Mouse (Mus musculus): Measurements from ENCODE around the gene Mgll. TPM values are rescaled to one million over a fixed set of nuclear protein-coding genes. Genes with fewer than 3 reads are reported as not detected.

The Mgll gene
- total RNA-seq, 2 experiments from 2014 or later: 197 to 247 TPM

DNA sequence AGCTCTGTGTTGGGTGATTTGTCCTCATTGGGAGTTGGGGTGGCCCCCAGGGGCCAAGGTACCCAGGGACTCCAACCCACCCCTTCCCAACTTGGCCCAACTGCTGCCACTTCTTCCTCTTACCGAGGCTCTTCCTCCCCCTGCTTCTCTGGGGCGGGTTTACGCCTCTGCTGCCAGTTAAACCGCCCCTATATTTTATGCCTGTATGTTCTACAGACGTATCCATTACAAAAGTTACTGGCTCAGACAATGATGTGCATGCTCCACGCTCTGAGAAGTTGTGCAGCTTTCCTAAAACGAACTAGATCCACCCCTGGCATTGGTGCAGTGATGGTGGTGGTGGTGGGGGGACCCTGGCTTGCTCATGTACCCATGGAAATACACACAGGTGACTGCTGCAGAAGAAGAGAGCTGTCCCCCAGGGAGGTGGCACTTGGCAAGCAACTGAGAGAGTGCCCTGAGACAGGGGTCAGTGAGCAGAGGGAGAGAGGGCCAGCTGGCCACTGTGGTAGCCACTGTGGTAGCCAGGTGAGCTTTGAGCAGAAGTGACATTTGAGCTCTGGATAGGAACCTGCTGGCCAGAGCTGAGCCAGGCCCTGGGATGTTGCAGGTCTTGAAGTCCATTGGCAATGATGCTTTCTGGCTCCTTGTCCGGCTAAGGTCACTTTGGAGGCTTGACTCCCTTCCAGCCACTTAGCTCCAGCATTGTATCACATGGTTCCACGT, 18.2 kb downstream of the Mgll start:
- DNase-seq (ENCODE audit: low spot score in 2 of 2): no peak

DNA sequence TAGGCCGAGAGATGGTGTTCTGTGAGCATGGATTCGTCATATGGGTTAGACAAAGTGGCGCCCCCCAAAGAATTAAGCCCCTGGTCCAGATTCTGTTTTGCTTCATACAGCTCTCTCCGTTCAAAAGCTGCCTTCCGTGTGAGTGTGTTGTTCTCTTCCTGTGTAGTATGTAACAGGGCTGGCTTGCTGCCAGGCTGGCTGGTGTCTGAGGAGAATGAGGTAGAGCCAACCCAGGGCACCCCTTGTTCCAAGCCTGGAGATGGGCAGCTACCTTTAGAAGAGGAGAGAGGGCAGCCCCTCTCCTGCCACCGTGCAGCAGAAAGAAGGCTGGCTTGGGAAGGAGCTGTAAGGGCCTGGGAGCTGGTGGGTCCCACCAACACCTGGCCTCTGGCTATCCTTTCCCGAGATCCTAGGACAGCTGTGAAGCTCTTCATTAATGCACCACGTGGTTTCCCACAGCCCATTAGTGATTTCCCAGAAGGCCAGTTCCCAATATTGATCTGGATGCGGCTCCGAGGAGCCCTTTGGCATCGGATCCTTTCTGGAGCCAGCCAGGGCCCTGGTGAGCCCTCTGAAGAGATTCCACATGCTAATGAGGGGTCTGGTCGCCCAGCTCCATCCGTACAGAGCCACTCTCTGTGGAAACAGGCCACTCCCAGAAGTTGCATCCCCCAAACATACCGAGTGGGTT, 19.5 kb downstream of the Mgll start:
- no peak for DNase-seq (ENCODE audit: low spot score in 2 of 2)

GRCm38 (mm10) chr6:88745027-88745426, 20.8 kb downstream of the Mgll start:
- DNase-seq (ENCODE audit: low spot score in 2 of 2): no peak

DNA sequence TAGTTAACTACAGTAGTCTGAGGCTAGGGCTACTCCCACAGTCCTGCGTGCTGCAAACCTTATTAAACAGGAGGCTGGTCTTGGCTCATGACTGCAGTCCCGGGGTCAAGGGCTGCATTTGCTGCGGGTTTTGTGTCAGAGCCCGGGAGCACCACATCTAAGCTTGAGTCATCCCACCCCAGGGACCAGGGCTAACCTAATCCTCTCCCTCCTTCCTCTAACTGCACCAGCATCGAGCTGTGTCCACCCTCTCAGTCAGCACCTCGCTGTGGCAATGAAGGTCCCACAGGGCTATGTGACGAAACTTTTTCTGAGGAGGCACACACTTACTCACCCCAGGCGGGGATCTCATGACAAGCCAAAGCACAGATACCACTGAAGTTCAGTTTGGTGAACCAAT, 22.1 kb downstream of the Mgll start:
- DNase-seq (ENCODE audit: low spot score in 2 of 2): no peak

GRCm38 (mm10) chr6:88747296-88748040, 23.3 kb downstream of the Mgll start:
- DNase-seq (ENCODE audit: low spot score in 2 of 2): no peak

DNA sequence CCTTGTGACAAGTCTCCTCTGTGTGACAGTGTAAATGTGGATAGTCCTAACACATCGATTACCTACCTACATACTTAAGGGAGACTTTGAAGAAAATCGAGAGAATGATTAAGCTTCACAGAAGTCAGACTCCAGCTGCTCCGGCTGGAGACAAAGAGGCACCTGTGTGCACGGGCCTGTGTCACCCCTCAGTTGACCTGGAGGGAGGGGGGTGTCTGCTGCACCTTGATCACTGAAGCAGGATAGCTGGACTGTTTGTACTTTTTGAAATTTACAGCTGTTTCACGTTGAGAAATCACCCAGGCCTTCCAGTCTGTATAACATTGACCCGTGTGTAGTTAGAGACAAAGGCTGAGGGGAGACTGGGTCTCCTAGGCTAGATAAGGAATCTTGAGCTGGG, 26.7 kb downstream of the Mgll start:
- DNase-seq (ENCODE audit: low spot score in 2 of 2): no peak

DNA sequence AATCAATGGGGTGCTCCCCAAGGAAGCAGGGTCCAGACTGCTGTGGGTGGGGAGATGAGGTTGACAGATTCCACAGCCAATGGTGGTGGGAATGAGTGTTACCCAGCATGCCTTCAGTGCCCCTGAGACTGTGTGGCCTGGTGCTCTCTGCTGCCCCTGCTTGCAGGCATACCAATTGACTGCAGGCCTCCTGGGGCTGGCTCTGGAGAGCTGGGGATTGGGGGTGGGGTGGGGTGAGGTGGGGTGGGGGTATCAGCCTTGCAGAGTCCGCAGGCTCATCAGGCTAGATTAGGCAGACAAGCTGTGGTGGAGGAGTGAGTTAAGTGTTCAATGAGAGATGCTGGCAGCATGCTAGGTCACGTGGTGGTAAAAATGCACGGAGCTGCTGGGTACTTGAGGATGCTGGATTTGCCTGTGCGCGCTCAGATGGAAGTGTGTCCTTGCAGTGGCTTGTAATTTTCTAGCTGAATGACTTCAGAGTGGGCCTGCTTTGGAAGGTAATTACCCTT, 28.6 kb downstream of the Mgll start:
- DNase-seq (ENCODE audit: low spot score in 2 of 2): no peak

DNA sequence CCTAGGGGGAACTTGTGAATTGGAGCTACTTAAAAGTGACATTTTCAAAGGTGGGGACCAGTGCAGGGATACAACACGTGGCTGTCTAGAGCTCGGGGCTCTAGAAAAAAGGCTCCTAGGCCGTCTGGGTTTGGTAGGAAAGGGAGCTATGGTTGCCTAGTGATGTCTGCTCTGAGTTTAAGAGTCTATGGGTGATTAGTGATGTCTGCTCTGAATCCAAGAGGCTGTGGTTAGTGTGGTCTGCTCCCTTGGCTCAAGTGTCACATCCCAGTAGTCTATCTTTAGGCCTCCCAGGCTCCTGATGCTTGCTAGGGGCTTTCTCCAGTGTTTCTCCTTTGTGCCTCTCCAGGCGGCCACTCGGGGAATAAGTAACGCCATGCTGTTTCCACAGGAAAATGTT, 29.4 kb downstream of the Mgll start:
- DNase-seq (ENCODE audit: low spot score in 2 of 2): no peak

- no peak for DNase-seq (ENCODE audit: low spot score in 2 of 2)
Observed at GRCm38 (mm10) chr6:88756992-88757391, 32.8 kb downstream of the Mgll start.

GRCm38 (mm10) chr6:88758074-88758473, 33.9 kb downstream of the Mgll start:
- no peak for DNase-seq (ENCODE audit: low spot score in 2 of 2)

DNA sequence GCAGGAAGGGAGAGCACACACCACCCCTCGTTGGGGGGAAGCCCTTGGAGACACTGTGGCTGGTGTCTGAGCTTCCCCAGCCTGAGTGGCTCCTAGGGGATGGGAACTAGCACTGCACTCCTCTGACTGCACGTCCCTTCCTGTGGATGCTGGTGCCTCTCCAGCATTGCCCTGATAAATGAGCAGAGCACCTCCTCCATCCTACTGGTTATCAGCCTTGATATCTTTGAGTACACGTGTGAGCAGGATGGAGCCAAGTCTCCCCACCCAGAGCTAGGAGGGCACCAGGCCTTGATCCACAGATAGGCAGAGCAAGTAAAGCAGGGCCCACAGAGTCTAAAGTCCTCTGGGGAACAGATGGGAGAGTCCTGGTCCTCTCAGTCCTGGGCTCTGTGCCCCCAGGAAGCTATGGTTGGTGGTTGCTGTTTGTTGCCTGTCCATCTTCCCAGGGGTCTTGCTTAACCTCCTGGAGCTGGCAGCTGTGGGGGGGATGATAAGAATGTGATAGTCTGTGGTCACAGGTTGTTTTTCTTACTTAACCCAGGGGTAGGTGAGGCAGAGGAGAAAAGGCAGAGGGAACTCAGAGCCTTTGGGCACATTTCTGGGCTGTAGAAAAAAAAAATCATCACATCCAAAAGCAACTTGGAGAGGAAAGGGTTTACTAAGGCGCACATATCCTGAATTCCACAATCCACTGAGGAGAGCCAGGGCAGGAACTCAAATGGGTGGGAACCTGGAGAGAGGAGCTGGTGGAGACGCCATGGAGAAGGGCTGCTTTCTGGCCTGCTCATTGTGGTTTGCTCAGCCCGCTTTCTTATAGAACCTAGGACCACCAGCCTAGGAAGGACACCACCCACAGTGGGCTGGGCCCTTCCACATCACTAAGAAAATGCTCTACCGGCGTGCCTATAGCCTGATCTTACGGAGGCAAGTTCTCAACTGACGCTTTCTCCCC, 34.6 kb downstream of the Mgll start:
- no peak for DNase-seq (ENCODE audit: low spot score in 2 of 2)

- DNase-seq (ENCODE audit: low spot score in 2 of 2): peak; percentile 46 to 61
Observed at GRCm38 (mm10) chr6:88759793-88760453, 35.7 kb downstream of the Mgll start.

GRCm38 (mm10) chr6:88760935-88761635, 36.9 kb downstream of the Mgll start:
- DNase-seq (ENCODE audit: low spot score in 2 of 2): no peak

- no peak for DNase-seq (ENCODE audit: low spot score in 2 of 2)
Observed at GRCm38 (mm10) chr6:88761684-88762439, 37.6 kb downstream of the Mgll start.

DNA sequence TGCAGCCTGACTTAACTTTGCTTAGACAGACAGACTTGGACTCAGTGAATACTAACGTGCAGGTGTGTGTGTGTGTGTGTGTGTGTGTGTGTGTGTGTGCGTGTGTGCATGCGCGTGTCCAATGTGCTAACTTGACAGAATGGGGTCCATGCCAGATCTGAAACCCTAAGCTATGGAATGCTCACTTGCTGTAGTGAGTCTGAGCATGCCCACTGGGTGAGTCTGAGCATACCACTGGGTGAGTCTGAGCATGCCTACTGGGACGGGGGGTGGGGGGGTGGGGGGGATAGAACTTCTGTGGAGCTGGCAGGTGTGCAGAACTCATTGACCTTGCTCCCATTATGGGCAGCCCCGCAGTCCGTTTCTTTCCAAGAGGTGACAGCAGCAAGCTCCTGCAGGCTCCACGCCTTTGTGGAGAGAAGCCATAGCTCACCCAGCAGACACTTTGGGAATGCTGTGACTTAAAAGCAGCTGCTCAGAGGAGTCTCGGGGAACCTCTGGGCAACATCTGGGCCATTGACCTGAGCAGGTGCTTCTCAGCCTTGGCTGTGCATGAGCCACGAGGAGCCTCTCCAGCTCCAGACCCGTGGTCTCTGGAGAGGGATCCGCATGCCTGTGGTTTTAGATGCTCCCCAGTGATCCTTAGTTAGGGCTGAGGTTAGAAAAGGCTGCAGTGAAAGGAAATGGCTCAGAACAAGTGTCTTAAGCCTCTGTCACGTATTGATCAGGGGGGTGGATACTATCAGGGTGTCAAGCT, 38.4 kb downstream of the Mgll start:
- no peak for DNase-seq (ENCODE audit: low spot score in 2 of 2)

- no peak for DNase-seq (ENCODE audit: low spot score in 2 of 2)
Observed at GRCm38 (mm10) chr6:88763518-88764077, 39.4 kb downstream of the Mgll start.

GRCm38 (mm10) chr6:88764281-88764680, 40.1 kb downstream of the Mgll start:
- no peak for DNase-seq (ENCODE audit: low spot score in 2 of 2)

GRCm38 (mm10) chr6:88767740-88768139, 43.5 kb downstream of the Mgll start:
- no peak for DNase-seq (ENCODE audit: low spot score in 2 of 2)
